Mouse (Mus musculus): ENCODE results near the gene Ccdc159. TPM values are rescaled to one million over a fixed set of nuclear protein-coding genes. Genes with fewer than 3 reads are reported as not detected.

The Ccdc159 gene
- polyA plus RNA-seq, 1 experiment from 2014 or later: 2.5 TPM

DNA sequence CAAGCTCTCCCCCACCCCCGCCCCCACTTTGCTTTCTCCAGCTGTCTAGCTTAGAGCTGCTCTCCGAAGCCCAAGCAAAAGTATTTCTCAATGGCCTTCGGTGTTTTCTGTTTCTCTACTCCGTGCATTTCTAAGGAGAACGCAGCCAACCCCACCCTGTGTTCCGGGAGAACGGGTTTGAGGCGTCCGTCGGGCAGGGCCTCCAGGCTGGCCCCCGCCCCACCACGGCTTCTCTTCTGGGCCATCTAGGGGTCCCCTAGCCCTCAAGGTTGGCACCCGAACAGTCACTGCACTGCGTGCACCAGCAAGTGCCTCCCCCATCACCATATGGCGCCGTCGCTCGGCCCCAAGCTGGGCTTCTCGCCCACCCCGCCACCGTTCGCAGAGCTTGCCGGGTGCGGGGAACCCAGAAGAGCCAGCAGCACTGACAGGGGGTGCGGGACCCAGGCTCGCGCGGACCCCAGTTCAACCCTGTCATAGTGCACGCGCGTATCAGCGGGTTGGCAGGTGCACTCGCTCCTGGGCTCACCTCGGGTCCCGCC is 9.7 kb upstream of the Ccdc159 start:
- ATAC-seq (replicated peaks; ENCODE audit: insufficient number of reproducible peaks, low FRiP score, low TSS enrichment, low read depth) (no peak; the same call in none of the 2 replicates), DNase-seq (ENCODE audit: low spot score) (no peak)
- no peaks in the 10 kb centered on the region for H3K9me3 ChIP-seq (replicated peaks; ENCODE audit: control insufficient read depth, low read length)
- peak overlapping the region; percentile 88 for H3K4me2 ChIP-seq (ENCODE audit: low read depth, low read length)
- H3K4me3 ChIP-seq (ENCODE audit: low read depth, low read length): peak overlapping the region; percentile 45
- no peaks in the 10 kb centered on the region for H3K36me3 ChIP-seq (replicated peaks; ENCODE audit: control insufficient read depth, insufficient read depth, low read depth, low read length)
- no peaks in the 10 kb centered on the region; the same call in 1 of the 2 replicates for H3K27me3 ChIP-seq (ENCODE audit: control insufficient read depth, insufficient read depth, low read length)
- H3K9ac ChIP-seq (replicated peaks; ENCODE audit: low read length): peak overlapping the region; percentile 50
- WGBS: 1% methylated on average over 35 of the region's 35 CpGs
- H3K4me1 ChIP-seq (ENCODE audit: control insufficient read depth, insufficient read depth, low read length): no peaks in the 10 kb centered on the region
- H3K27ac ChIP-seq (replicated peaks; ENCODE audit: low read depth, low read length): no peak overlapping the region

DNA sequence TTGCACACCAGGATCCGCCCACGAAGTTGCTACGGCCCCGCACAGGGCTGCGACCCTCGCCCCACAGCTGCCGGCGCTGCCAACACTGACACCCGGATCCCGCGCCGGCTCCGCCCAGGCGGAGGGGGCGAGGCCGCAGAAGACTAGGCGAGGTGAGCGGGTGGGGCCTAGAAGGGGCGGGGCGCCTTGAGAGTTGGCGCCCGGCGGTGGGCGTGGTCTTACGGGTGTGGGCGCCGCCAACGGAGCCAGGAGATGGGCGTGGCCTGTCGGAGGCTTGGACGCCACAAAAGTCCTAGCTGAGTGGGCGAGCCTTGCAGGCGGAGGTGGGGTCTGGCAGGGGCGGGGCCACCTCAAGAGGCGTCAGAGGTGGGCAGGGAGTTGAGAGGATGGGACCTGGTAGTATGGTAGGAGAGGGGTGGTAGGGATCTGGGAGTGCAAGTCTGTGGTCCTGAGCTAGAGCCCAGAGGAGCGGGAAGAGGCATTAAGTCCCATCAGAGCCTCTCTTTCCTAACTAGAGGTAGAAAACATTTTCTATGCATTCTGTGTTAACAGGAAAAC is 9.2 kb upstream of the Ccdc159 start, which contains the start of gene Rab3d:
TSS of gene Rab3d (minus strand) at position 158 of the 558 bp plus-strand sequence.
- under 1% methylated on average over 36 of the region's 36 CpGs for WGBS
- DNase-seq (ENCODE audit: low spot score) (peak; percentile 99), ATAC-seq (replicated peaks; ENCODE audit: insufficient number of reproducible peaks, low FRiP score, low TSS enrichment, low read depth) (peak; percentile 93)
- Histone ChIP-seq H3K27ac (replicated peaks; ENCODE audit: low read depth, low read length) (no peak within 1 kb of the TSS), H3K9ac (replicated peaks; ENCODE audit: low read length) (peak within 1 kb of the TSS; percentile 50), H3K36me3 (replicated peaks; ENCODE audit: control insufficient read depth, insufficient read depth, low read depth, low read length) (no peaks in the 10 kb centered on the region), H3K4me3 (ENCODE audit: low read depth, low read length) (peak within 1 kb of the TSS; percentile 45), H3K27me3 (ENCODE audit: control insufficient read depth, insufficient read depth, low read length) (no peaks in the 10 kb centered on the region; the same call in 1 of the 2 replicates), H3K9me3 (replicated peaks; ENCODE audit: control insufficient read depth, low read length) (no peaks in the 10 kb centered on the region), H3K4me2 (ENCODE audit: low read depth, low read length) (peak within 1 kb of the TSS; percentile 88), H3K4me1 (ENCODE audit: control insufficient read depth, insufficient read depth, low read length) (no peaks in the 10 kb centered on the region)

DNA sequence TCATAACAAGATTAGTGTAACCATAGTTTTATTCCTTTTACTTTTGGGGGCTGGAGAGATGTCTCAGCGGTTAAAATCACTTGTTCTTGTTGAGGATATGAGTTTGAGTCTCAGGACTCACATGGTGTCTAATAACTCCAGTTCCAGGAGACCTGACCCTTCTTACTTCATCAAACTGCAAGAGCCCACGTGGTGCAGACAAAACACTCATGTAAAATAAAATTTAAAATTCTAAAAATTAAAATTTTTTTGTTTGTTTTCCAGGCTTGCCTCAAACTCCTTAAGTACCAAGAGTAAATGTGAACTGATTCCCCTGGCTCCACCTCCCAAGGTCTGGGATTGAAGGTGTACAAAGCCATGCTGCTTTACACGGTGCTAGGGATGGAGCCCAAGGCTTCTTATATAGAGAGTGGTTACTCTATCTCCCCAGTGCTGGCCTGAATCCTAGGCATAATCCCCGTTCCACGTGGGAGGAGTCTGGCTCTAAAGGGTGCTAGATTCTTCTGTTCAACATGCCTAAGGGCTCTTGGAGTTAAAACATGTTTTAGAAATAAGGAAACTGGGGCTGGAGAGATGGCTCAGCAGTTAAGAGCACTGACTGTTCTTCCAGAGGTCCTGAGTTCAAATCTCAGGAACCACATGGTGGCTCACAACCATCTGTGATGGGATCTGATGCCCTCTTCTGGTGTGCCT is 8.4 kb upstream of the Ccdc159 start:
- Histone ChIP-seq H3K4me2 (ENCODE audit: low read depth, low read length) (peak overlapping the region; percentile 88), H3K27ac (replicated peaks; ENCODE audit: low read depth, low read length) (no peak overlapping the region), H3K4me1 (ENCODE audit: control insufficient read depth, insufficient read depth, low read length) (no peaks in the 10 kb centered on the region), H3K9ac (replicated peaks; ENCODE audit: low read length) (no peak overlapping the region), H3K27me3 (ENCODE audit: control insufficient read depth, insufficient read depth, low read length) (no peaks in the 10 kb centered on the region; the same call in 1 of the 2 replicates), H3K4me3 (ENCODE audit: low read depth, low read length) (no peak overlapping the region), H3K9me3 (replicated peaks; ENCODE audit: control insufficient read depth, low read length) (no peaks in the 10 kb centered on the region), H3K36me3 (replicated peaks; ENCODE audit: control insufficient read depth, insufficient read depth, low read depth, low read length) (no peaks in the 10 kb centered on the region)
- WGBS: 20% methylated on average over 5 of the region's 5 CpGs
- no peak for DNase-seq (ENCODE audit: low spot score)
- no peak for ATAC-seq (replicated peaks; ENCODE audit: insufficient number of reproducible peaks, low FRiP score, low TSS enrichment, low read depth)

DNA sequence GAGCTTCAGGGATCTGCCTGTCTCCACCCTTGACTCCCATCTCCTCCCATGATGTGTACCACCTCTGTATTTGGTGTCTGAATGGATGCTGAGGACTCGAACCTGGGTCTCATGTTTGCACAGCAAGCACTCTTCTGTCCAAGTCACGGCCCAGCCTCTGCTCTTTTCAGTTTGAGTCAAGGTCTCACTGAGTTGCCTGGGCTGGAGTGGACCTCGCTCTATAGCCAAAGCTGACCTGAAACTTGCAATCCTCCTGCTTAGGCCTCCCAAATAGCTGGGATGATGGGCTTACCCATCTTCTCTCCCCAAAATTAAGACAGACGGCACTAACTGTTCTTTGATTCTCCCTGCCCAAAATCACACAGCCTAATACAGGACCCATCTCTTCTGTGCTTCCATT is 4.2 kb upstream of the Ccdc159 start:
- no peak for DNase-seq (ENCODE audit: low spot score)
- WGBS: 82% methylated on average over 4 of the region's 4 CpGs
- no peak overlapping the region for H3K9ac ChIP-seq (replicated peaks; ENCODE audit: low read length)

DNA sequence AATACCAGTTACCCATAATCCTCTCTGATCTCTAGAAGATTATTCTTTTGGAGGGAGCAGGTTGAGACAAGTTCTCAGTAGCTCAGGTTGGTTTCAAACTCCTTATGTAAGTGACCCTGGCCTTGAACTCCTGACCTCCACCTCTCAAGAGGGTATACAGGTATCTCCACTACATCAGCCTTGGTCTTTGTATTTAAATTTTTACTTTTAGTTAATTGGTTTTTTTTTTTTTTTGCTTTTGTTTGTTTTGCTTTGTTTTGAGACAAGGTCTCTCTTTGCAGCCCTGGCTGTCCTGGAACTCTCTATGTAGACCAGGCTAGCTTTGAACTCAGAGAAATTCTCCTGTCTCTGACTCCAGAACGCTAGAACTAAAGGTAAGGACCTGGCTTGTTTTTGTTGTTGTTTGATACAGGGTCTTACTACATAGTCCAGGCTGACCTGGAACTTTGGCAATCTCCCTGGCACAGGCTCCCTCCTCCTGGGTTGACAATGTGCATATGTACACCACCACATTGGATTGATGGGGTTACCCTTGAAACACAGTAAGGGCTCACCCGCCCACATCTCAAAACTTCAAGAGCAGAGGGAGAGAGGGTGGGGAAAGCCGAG is 3.7 kb upstream of the Ccdc159 start:
- Histone ChIP-seq H3K4me3 (ENCODE audit: low read depth, low read length) (no peak overlapping the region), H3K36me3 (replicated peaks; ENCODE audit: control insufficient read depth, insufficient read depth, low read depth, low read length) (no peaks in the 10 kb centered on the region), H3K27ac (replicated peaks; ENCODE audit: low read depth, low read length) (no peak overlapping the region), H3K4me1 (ENCODE audit: control insufficient read depth, insufficient read depth, low read length) (no peaks in the 10 kb centered on the region; the same call in 1 of the 2 replicates), H3K27me3 (ENCODE audit: control insufficient read depth, insufficient read depth, low read length) (no peaks in the 10 kb centered on the region), H3K9ac (replicated peaks; ENCODE audit: low read length) (no peak overlapping the region), H3K4me2 (ENCODE audit: low read depth, low read length) (no peak overlapping the region), H3K9me3 (replicated peaks; ENCODE audit: control insufficient read depth, low read length) (no peaks in the 10 kb centered on the region)
- WGBS: 82% methylated on average over 3 of the region's 3 CpGs
- DNase-seq (ENCODE audit: low spot score): no peak
- ATAC-seq (replicated peaks; ENCODE audit: insufficient number of reproducible peaks, low FRiP score, low TSS enrichment, low read depth): no peak

More for the DNA sequence above, 4.2 kb upstream of the Ccdc159 start:
- Histone ChIP-seq H3K36me3 (replicated peaks; ENCODE audit: control insufficient read depth, insufficient read depth, low read depth, low read length) (no peaks in the 10 kb centered on the region), H3K4me2 (ENCODE audit: low read depth, low read length) (no peak overlapping the region), H3K4me1 (ENCODE audit: control insufficient read depth, insufficient read depth, low read length) (no peaks in the 10 kb centered on the region; the same call in 1 of the 2 replicates), H3K27me3 (ENCODE audit: control insufficient read depth, insufficient read depth, low read length) (no peaks in the 10 kb centered on the region), H3K4me3 (ENCODE audit: low read depth, low read length) (no peak overlapping the region), H3K9me3 (replicated peaks; ENCODE audit: control insufficient read depth, low read length) (no peaks in the 10 kb centered on the region), H3K27ac (replicated peaks; ENCODE audit: low read depth, low read length) (no peak overlapping the region)
- ATAC-seq (replicated peaks; ENCODE audit: insufficient number of reproducible peaks, low FRiP score, low TSS enrichment, low read depth): no peak

DNA sequence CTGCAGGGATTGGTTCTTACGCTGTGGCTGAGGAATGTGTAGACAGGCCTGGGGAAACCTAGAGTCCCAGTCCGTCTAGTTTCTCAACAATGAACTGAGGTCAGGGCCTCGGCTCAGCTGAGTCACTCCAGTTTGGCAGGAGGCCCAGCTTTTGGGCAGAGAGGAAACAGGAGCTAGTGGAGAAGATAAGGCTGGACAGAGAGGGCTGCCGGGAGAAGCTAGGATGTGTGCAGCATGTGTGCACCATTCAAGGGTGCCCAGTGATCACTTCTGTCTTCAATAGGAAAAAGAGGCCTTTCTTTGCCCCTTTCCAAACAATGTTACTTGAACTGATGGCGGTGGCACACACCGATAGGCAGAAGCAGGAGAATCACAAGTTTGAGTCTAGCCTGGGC is 3.2 kb upstream of the Ccdc159 start:
- no peak overlapping the region for H3K4me2 ChIP-seq (ENCODE audit: low read depth, low read length)
- DNase-seq (ENCODE audit: low spot score) (no peak), ATAC-seq (replicated peaks; ENCODE audit: insufficient number of reproducible peaks, low FRiP score, low TSS enrichment, low read depth) (no peak)
- no peaks in the 10 kb centered on the region; the same call in 1 of the 2 replicates for H3K4me1 ChIP-seq (ENCODE audit: control insufficient read depth, insufficient read depth, low read length)
- H3K27me3 ChIP-seq (ENCODE audit: control insufficient read depth, insufficient read depth, low read length): no peaks in the 10 kb centered on the region
- no peaks in the 10 kb centered on the region for H3K9me3 ChIP-seq (replicated peaks; ENCODE audit: control insufficient read depth, low read length)
- no peak overlapping the region for H3K4me3 ChIP-seq (ENCODE audit: low read depth, low read length)
- no peaks in the 10 kb centered on the region for H3K36me3 ChIP-seq (replicated peaks; ENCODE audit: control insufficient read depth, insufficient read depth, low read depth, low read length)
- WGBS: 76% methylated on average over 6 of the region's 6 CpGs
- H3K9ac ChIP-seq (replicated peaks; ENCODE audit: low read length): no peak overlapping the region
- H3K27ac ChIP-seq (replicated peaks; ENCODE audit: low read depth, low read length): no peak overlapping the region

DNA sequence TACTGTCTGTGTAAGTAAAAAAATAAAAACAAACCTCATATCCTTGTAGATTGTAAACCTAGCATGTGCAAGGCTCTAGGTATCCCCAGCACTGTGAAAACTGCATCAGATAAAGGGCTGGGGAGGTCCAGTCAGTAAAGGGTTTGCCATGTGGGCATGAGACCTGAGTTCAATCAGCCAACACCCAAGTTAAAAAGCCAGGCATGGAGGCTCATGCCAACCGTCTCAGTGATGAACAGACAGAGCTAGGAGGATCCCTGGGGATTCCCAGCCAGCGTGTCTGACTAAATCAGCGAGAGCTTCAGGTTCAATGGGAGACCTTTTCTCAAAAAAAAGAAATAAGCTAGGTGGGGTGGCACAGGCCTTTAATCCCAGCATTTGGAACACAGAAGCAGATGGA is 2.2 kb upstream of the Ccdc159 start:
- Histone ChIP-seq H3K27ac (replicated peaks; ENCODE audit: low read depth, low read length) (no peak overlapping the region), H3K4me1 (ENCODE audit: control insufficient read depth, insufficient read depth, low read length) (no peaks in the 10 kb centered on the region; the same call in 1 of the 2 replicates), H3K27me3 (ENCODE audit: control insufficient read depth, insufficient read depth, low read length) (no peaks in the 10 kb centered on the region), H3K4me2 (ENCODE audit: low read depth, low read length) (no peak overlapping the region), H3K9me3 (replicated peaks; ENCODE audit: control insufficient read depth, low read length) (no peaks in the 10 kb centered on the region), H3K9ac (replicated peaks; ENCODE audit: low read length) (no peak overlapping the region), H3K4me3 (ENCODE audit: low read depth, low read length) (no peak overlapping the region), H3K36me3 (replicated peaks; ENCODE audit: control insufficient read depth, insufficient read depth, low read depth, low read length) (no peaks in the 10 kb centered on the region)
- WGBS: 86% methylated on average over 3 of the region's 3 CpGs
- no peak for DNase-seq (ENCODE audit: low spot score)
- no peak for ATAC-seq (replicated peaks; ENCODE audit: insufficient number of reproducible peaks, low FRiP score, low TSS enrichment, low read depth)

DNA sequence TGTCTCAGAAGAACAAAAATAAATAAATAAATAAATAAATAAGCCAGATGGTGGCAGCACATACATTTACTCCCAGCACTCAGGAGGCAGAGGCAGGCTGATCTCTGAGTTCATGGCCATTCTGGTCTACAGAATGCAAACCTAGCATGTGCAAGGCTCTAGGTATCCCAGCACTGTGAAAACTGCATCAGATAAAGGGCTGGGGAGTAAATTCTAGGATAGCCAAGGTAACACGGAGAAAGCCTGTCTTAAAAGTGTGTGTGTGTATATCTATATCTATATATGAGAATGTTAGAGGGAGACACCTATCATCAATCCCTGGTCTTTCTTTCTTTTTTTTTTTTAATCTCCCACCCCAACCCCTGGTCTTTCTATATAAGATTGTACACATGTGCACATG is 1.8 kb upstream of the Ccdc159 start:
- no peaks in the 10 kb centered on the region for H3K27me3 ChIP-seq (ENCODE audit: control insufficient read depth, insufficient read depth, low read length)
- 91% methylated on average over 1 of the region's 1 CpGs for WGBS
- DNase-seq (ENCODE audit: low spot score) (no peak), ATAC-seq (replicated peaks; ENCODE audit: insufficient number of reproducible peaks, low FRiP score, low TSS enrichment, low read depth) (no peak)
- H3K4me2 ChIP-seq (ENCODE audit: low read depth, low read length): no peak overlapping the region
- no peak overlapping the region for H3K4me3 ChIP-seq (ENCODE audit: low read depth, low read length)
- no peak overlapping the region for H3K9ac ChIP-seq (replicated peaks; ENCODE audit: low read length)
- H3K27ac ChIP-seq (replicated peaks; ENCODE audit: low read depth, low read length): no peak overlapping the region
- H3K36me3 ChIP-seq (replicated peaks; ENCODE audit: control insufficient read depth, insufficient read depth, low read depth, low read length): no peaks in the 10 kb centered on the region
- no peaks in the 10 kb centered on the region; the same call in 1 of the 2 replicates for H3K4me1 ChIP-seq (ENCODE audit: control insufficient read depth, insufficient read depth, low read length)
- H3K9me3 ChIP-seq (replicated peaks; ENCODE audit: control insufficient read depth, low read length): no peaks in the 10 kb centered on the region

All from embryonic facial prominence, embryonic 11.5 days (tissue).